Mouse (Mus musculus) C2C12 (cell line): ENCODE data around the gene Fbxo47.

ENCODE experiments used
- CEBPB ChIP-seq: IDR thresholded peaks from one replicate; pipeline ENCODE4 v1.6.1; 2011; ENCODE audit warnings: low read depth, mild to moderate bottlenecking, control low read depth, moderate library complexity
- CTCF ChIP-seq: IDR thresholded peaks from one replicate; pipeline ENCODE4 v1.5.1; 2011; ENCODE audit not compliant: control insufficient read depth, insufficient read depth, insufficient read length
- MAX ChIP-seq: IDR thresholded peaks from one replicate; pipeline ENCODE4 v1.6.1; 2011; ENCODE audit warnings: mild to moderate bottlenecking, control low read depth
- MYOD1 ChIP-seq: IDR thresholded peaks from one replicate; pipeline ENCODE4 v1.6.1; 2011; ENCODE audit warnings: low read depth; ENCODE audit not compliant: control insufficient read depth, insufficient read length
- USF1 ChIP-seq: IDR thresholded peaks from one replicate; pipeline ENCODE4 v1.6.1; 2011; ENCODE audit warnings: low read depth, mild to moderate bottlenecking, control low read depth, moderate library complexity

DNA sequence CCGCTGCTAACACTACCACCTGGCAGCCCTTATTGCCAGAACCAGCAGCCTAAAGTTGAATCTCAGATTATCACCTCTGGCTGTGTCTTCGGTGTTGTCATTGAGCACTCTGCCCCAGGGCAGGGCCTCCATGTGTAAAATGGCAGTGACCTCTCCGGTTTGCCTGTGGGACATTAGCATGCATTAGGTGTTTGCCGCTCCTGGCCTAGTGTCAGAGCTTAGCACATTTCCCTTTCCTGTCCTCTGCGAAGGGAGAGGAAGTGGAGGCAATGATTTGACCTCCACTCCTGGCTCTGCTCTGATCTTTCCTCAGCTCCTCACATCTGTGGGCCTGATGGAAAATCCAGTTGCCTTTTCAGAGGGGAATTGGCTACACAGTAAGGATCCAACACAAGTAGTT lies 64.0 kb downstream of the Fbxo47 start:
- TF ChIP-seq MAX (no peak), MYOD1 (no peak), USF1 (no peak), CTCF (no peak), CEBPB (no peak)
